Mouse (Mus musculus) R1 (cell line): ENCODE results near the gene Tenm3.

Source experiments
- DNase-seq: peaks from one replicate; pipeline ENCODE4 v3.0.0-alpha.2; 2018; ENCODE audit warnings: low read depth, low spot score

The Tenm3 gene

GRCm38 (mm10) chr8:48456328-48457124, 387.2 kb downstream of the Tenm3 start:
- peak; percentile 21 for DNase-seq

DNA sequence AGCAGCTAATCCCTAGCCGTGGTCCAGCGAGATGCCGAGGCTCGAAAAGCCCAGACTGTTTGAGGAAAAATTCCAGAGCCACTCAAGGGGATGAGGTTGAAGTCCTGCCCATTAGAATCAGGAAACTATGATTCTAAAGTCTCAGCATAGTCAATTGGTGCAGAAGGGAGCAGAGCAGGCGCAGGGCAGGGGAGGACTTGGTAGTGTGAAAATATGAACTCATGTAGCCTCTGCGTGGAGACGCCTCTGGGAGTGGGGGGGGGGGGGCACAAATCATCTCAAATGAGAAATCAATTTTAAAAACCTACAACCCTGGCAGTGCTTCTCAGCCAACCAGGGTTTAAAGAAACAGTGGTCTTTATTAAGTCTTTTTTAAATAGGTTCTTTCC, 392.5 kb downstream of the Tenm3 start:
- DNase-seq, result no peak

DNA sequence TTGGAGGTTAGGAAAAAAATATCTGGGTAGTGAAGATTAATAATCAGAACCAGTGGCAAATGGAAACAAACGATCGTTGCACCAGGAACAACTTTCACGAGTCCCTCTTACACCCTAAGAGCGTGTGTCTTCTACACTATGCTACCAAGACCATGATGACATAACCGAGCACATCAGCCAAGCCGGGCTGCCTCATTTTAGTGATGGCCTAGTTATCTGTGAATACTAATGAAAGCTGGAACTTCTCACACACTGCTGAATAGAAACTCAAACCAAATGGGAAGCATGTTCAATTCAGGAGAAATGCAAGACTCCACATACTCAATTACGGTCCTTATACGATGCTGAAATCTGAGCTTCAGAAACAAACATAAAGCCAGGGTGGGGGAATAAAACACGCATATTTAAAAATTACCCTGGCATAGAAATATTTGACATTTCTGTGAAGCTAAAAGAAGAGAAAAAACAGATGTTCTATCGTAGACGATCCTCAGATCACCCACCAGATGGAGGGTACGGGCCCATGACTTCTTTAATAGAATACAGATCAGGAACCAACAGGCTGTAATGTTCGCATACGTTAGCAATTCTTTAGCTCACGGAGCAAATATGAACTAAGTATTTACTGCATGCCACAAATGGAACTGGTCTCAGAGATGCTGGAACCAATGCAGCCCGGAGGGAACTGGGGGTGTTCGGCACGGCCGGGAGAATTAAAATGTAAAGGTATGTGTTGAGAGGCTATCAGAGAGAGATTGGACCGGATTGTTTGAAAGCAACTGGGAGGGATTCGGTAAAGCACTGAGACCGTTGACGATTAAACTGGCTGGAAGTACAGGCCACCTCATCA, 393.1 kb downstream of the Tenm3 start:
- no peak for DNase-seq

DNA sequence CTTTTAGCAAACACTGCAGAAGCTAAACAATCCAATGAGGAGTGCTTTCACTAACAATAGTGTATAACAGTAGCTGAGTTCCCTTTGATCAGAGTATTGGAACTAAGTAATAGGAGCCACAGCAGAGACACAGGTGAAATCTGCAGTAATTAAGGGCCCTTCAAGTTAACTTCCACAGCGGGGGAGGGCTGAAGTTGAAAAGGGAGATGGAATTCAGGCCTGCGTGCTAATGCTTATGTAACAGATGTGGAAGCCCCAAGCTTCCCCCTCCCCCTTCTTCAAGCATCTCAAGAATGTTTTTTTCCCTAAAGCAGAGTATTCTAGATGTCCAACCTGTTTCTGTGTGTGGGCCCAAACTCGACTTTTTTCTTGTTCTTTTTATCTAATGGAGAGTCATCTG, 394.1 kb downstream of the Tenm3 start:
- DNase-seq, result peak; percentile 91

- no peak for DNase-seq
These were observed 398.1 kb downstream of the Tenm3 start for GRCm38 (mm10) chr8:48445690-48446089.

DNA sequence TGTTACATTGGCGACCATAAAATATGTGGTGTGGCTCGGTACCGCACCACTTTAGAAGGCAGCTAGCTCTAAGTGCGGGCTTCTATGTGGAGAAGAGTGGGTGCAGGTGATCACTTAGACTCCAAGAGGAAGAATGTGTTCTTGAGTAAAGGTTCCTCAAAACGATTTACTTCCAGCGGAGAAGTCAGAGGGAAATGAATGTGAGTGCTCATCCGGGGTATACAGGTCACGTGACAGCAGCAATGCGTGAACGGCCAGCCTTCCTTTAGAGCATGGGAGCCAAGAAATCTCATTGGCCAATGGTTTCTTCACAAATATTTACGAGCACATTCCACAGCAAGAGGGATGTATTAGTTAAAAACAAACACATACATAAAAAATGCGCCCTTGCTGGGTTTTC, 404.3 kb downstream of the Tenm3 start:
- DNase-seq, result peak; percentile 74

DNA sequence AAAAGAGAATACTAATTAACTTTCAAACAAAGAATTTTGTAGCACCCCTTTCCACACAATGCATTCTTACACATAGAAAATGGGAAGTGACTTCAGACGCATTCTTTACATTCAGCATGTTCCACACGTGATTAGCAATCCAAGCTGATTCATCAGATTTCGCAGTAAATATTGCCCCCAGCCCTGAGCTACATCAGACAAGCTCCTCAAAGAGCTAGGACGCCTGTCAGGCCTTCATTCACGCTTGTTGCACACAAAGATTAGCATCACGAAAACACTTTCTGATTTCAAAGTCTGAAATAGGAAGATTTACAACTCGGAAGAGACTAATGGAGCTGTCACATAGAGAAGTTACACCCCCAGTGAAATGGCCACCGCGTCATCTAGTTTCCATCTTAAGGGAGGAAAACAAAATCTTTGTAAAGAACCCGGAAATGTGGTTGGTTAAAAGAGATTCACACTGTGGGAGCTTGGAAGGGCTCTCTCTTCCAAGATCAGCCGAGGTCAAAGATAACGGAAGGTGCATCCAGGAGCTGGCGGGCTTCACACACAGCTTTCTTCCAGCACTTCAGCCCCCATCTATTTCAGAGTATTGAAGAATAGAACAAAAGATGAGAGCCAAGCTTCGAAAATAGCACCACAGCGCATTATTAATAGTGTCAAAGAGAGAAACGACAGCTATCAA, 406.1 kb downstream of the Tenm3 start:
- no peak for DNase-seq

- no peak for DNase-seq
These were observed 418.6 kb downstream of the Tenm3 start for GRCm38 (mm10) chr8:48425101-48425500.

GRCm38 (mm10) chr8:48417714-48418113, 426.0 kb downstream of the Tenm3 start:
- DNase-seq, result no peak

- peak; percentile 51 for DNase-seq
These were observed 432.8 kb downstream of the Tenm3 start for GRCm38 (mm10) chr8:48410916-48411315.

GRCm38 (mm10) chr8:48400572-48400972, 443.2 kb downstream of the Tenm3 start:
- peak; percentile 71 for DNase-seq

DNA sequence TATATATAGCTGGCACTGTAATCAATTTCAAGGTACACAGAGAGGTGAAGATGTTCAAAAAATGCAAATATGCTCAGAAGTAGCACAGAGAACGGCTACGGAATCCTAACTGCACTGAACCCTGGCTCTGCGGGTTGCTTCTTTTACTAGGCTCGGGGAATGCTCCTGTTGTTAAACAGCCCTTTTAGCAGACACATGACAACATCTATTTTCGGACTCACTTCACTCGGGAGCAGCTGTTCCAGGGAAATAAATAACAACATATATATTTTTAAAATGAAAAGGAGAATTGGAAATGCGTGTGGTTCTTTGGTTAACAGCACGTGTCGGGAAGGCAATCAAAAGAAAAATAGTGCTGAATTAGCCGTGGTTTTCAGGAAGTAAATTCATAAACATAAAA, 457.9 kb downstream of the Tenm3 start:
- DNase-seq, result no peak

- DNase-seq, result no peak
These were observed 463.7 kb downstream of the Tenm3 start for GRCm38 (mm10) chr8:48380035-48380434.

DNA sequence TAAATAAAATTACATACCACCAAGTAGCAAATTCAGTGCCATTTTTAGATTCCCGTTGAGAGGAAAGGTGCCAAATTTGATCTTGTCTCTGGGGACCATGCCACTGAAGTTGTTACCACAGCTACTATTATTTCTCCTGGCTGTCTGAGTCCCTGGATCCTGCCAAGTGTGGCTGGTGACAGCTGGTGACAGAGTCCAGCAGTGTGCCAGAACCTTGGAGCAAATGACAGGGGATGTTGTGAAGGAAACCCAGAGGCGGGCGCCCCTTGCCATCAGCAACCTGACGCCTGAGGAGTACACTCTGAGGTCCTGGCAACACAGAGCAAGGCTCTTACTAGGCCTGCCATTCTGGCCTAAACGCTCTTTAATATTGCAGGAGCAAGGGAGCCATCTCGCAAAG, 467.0 kb downstream of the Tenm3 start:
- DNase-seq, result no peak

DNA sequence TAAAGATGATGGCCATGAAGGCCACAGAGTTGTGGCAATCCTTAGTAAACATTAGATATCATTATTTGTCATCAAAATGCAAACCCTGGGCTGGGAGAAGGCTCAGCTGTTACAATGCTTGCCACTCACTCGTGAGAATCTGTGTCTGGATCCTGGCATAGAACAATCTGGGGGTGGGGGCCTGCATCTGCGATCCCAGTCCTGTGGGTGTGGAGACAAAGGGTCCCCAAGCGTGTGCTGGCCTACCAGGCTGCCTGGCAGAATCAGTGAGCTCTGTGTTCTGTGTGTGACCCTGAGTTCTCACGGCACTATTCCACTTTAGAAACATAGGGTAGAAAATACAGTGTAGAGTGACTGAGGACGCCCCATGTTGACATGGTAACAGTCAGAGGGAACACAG, 468.6 kb downstream of the Tenm3 start:
- DNase-seq, result no peak

- DNase-seq, result no peak
These were observed 470.3 kb downstream of the Tenm3 start for GRCm38 (mm10) chr8:48373404-48373803.

DNA sequence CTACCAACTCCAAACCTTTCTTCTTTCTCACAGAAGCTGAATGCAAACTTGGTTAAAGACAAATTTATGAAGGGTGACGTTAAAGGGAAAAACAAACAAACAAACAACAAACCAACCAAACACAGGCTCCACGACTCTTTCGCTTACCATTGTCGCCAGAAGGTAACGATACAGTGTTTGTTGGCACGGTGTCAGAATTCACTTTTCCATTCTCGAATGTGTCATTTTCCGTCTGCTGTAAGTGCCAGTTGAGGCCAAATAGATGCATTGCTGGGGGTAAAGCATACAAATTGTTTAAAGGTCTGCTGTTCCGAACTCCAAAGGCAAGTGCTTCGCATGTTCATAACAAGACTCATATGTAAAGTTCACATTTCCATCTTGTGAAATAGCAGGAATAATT, 476.6 kb downstream of the Tenm3 start:
- DNase-seq, result no peak

DNA sequence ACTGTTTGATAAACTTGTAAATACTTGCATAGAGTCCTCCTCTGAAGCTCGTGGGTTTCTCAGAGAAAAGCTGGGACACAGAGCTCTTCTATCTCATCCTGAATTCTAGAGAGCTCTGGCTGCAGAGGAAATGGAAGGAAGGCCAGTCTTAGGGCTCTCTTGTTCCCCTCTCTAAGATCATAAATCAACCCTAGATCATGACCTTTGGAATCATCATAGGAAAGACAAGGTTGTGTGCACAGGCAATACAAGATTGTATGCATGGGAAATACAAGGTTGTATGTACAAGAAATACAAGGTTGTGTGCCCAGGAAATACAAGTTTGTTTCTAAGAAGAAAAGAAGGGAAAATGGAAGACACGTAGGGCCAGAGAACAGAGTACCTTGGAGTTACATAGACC, 486.9 kb downstream of the Tenm3 start:
- no peak for DNase-seq

- no peak for DNase-seq
These were observed 490.3 kb downstream of the Tenm3 start for GRCm38 (mm10) chr8:48353458-48353857.

GRCm38 (mm10) chr8:48348901-48349300, 494.9 kb downstream of the Tenm3 start:
- no peak for DNase-seq

DNA sequence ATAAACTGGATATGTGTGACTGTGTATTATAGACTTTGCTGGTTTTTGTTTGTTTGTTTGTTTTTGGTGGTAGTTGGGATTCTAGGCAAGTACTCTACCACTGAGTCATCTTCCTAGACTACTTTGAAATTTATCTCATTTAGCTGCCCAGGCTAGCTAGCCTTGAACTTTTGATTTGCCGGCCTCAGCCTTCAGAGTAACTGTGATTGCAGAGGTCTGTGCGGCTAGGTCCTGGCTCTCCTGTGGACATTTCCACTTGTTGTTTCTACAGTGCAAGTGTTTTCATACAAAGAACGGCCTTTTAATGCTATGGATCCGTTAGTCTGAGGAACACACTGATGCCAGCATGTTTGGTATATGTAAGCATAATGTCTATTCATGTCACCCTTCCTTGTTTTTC, 495.4 kb downstream of the Tenm3 start:
- no peak for DNase-seq

DNA sequence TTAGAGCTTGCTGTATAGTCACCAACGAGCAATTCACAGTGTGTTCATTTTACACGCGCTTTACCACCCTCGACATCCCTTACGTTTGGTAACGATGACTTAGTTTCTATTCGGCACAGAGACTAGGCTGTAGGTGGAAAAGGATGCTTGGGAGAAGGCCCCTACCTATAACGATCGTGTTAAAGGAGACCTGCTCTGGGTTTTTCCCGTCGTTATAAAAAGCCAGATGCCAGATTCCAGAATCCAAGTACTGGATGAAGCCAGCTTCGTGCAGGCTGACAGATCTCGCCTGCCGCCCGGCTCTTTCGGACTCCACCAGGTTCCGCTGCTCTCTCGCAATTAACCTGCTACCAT, 500.7 kb downstream of the Tenm3 start:
- no peak for DNase-seq
